Mouse (Mus musculus): ENCODE measurements around the gene Zfp598. TPM values are rescaled to one million over a fixed set of nuclear protein-coding genes. Genes with fewer than 3 reads are reported as not detected.

Gene Zfp598
- total and polyA plus RNA-seq, 3 experiments = 22.1 to 54.0 (median 31.8) TPM

DNA sequence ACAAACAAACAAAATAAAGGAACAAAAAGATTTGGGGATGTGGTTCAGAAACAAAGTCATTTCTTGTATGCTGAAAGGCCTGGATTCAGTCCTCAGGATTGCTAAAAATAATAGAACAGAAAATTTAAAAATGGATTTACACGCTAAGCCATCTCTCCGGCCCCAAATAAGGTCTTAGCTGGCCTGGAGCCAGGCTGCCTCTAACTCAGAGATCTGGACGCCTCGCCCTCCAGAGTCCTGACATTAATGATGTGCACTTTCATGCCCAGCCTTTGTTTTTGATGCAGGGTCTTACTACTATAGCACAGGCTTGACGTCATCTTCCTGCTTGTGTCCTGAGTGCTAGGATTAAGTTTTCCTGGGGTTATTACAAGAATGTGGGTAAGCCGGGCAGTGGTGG is 59.6 kb downstream of the Zfp598 start:
- Histone ChIP-seq H3K36me3 (replicated peaks in 1 of 2; ENCODE audit: control insufficient read depth in 1 of 2, insufficient read depth in 1 of 2, low read length in 1 of 2) (peaks cover 0 to 7% of the 10 kb centered on the region in 2 experiments), H3K4me3 (replicated peaks in 1 of 3; ENCODE audit: low read depth in 2 of 3, low read length in 2 of 3, poor library complexity in 1 of 3) (no peak overlapping the region), H3K9ac (ENCODE audit: insufficient read depth, low read depth) (no peak overlapping the region), H3K4me1 (ENCODE audit: control insufficient read depth in 1 of 2, insufficient read depth in 2 of 2) (peaks cover 0 to 24% of the 10 kb centered on the region in 2 experiments; a peak in 2 of 4 replicates), H3K9me3 (replicated peaks; ENCODE audit: low read length) (no peaks in the 10 kb centered on the region), H3K27me3 (replicated peaks) (no peaks in the 10 kb centered on the region), H3K4me2 (ENCODE audit: insufficient read depth, low read depth, poor library complexity, severe bottlenecking) (no peak overlapping the region), H3K27ac (ENCODE audit: insufficient read depth, low read depth) (no peak overlapping the region), H3K79me2 (replicated peaks; ENCODE audit: control insufficient read depth, extremely low read depth, insufficient read depth, poor library complexity, severe bottlenecking) (0 out of 2 replicates have a peak, but pooled peaks cover under 1% of the 10 kb centered on the region)
- dilution Hi-C loops (cut with MboI; ENCODE audit: extremely low pct_ligation_motif_present, extremely low pct_unique_long_range_greater_than_20kb, low sequenced_read_pairs) = no loop called here
- no peak for DNase-seq (ENCODE audit: extremely low read depth)
- no peak for TF ChIP-seq GABPA (IDR thresholded peaks at IDR 0.05; ENCODE audit: insufficient replicate concordance, low read depth, low read length)
- TF ChIP-seq ZMIZ1 (IDR thresholded peaks at IDR 0.05; ENCODE audit: low read depth, low read length) = no peak
- in situ Hi-C loops (cut with MboI; ENCODE audit: low pct_ligation_motif_present, low pct_unique_long_range_greater_than_20kb, low sequenced_read_pairs) = no loop called here

DNA sequence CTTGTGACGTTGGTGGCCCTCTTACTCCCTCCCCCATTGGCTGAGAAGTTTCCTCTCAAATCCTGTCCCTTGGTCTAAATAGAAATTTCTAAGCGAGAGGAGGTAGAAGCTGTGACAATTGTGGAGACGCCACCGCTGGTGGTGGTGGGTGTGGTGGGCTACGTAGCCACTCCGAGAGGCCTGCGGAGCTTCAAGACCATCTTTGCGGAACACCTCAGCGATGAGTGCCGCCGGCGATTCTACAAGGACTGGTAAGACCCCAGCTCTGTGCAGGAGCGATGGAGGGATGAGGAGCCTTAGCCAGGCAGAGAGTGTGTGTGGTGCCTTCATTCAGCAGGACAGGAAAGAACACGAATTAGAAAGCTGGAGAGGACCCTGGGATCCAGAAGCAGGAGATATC is 61.3 kb downstream of the Zfp598 start:
- in situ Hi-C loops (cut with MboI; ENCODE audit: low pct_ligation_motif_present, low pct_unique_long_range_greater_than_20kb, low sequenced_read_pairs) = no loop called here
- Histone ChIP-seq H3K79me2 (replicated peaks; ENCODE audit: control insufficient read depth, extremely low read depth, insufficient read depth, poor library complexity, severe bottlenecking) (no peaks in the 10 kb centered on the region), H3K9ac (ENCODE audit: insufficient read depth, low read depth) (no peak overlapping the region), H3K27ac (ENCODE audit: insufficient read depth, low read depth) (no peak overlapping the region), H3K27me3 (replicated peaks) (no peaks in the 10 kb centered on the region), H3K4me3 (replicated peaks in 1 of 3; ENCODE audit: low read depth in 2 of 3, low read length in 2 of 3, poor library complexity in 1 of 3) (no peak overlapping the region), H3K4me2 (ENCODE audit: insufficient read depth, low read depth, poor library complexity, severe bottlenecking) (no peak overlapping the region), H3K4me1 (ENCODE audit: control insufficient read depth in 1 of 2, insufficient read depth in 2 of 2) (peaks cover 4 to 28% of the 10 kb centered on the region in 2 experiments; a peak in 3 of 4 replicates), H3K36me3 (replicated peaks in 1 of 2; ENCODE audit: control insufficient read depth in 1 of 2, insufficient read depth in 1 of 2, low read length in 1 of 2) (peaks cover 0 to 7% of the 10 kb centered on the region in 2 experiments), H3K9me3 (replicated peaks; ENCODE audit: low read length) (no peaks in the 10 kb centered on the region)
- DNase-seq (ENCODE audit: extremely low read depth) = no peak
- TF ChIP-seq SIN3A (IDR thresholded peaks at IDR 0.05; ENCODE audit: low read length) = no peak
- TF ChIP-seq MXI1 (IDR thresholded peaks at IDR 0.05; ENCODE audit: low read depth, low read length) = no peak
- no peak for TF ChIP-seq UBTF (IDR thresholded peaks at IDR 0.05; ENCODE audit: low read depth, low read length)
- no peak for TF ChIP-seq CHD2 (IDR thresholded peaks at IDR 0.05; ENCODE audit: low read length)
- TF ChIP-seq ZKSCAN1 (IDR thresholded peaks at IDR 0.05; ENCODE audit: borderline replicate concordance, low read depth, low read length) = no peak
- TF ChIP-seq SMC3 (IDR thresholded peaks at IDR 0.05; ENCODE audit: low read depth, low read length) = no peak
- TF ChIP-seq RCOR1 (conservative IDR thresholded peaks at IDR 0.05; ENCODE audit: low read depth, low read length) = no peak
- no peak for TF ChIP-seq EP300 (IDR thresholded peaks at IDR 0.05; ENCODE audit: low read length)
- no peak for TF ChIP-seq KAT2A (IDR thresholded peaks at IDR 0.05; ENCODE audit: insufficient replicate concordance, low read length)
- TF ChIP-seq TBP (conservative IDR thresholded peaks at IDR 0.05; ENCODE audit: low read depth, low read length) = no peak
- no peak for TF ChIP-seq NRF1 (IDR thresholded peaks at IDR 0.05; ENCODE audit: low read depth, low read length)
- no peak for TF ChIP-seq MEF2A (IDR thresholded peaks at IDR 0.05; ENCODE audit: borderline replicate concordance, low read depth, low read length)
- no peak for TF ChIP-seq MAFK (IDR thresholded peaks at IDR 0.05; ENCODE audit: insufficient replicate concordance, low read length)
- TF ChIP-seq MAZ (IDR thresholded peaks at IDR 0.05; ENCODE audit: low read depth, low read length) = no peak
- TF ChIP-seq ZNF384 (IDR thresholded peaks at IDR 0.05; ENCODE audit: low read depth, low read length) = no peak
- no peak for TF ChIP-seq CTCF (conservative IDR thresholded peaks at IDR 0.05 in 1 of 2, IDR thresholded peaks at IDR 0.05 in 1 of 2; ENCODE audit: low read depth in 2 of 2, low read length in 2 of 2)
- no peak for TF ChIP-seq BHLHE40 (IDR thresholded peaks at IDR 0.05; ENCODE audit: low read depth, low read length)
- no peak for TF ChIP-seq ELF1 (IDR thresholded peaks at IDR 0.05; ENCODE audit: low read depth, low read length)
- no peak for TF ChIP-seq USF1 (IDR thresholded peaks at IDR 0.05; ENCODE audit: low read depth, low read length)
- dilution Hi-C loops (cut with MboI; ENCODE audit: extremely low pct_ligation_motif_present, extremely low pct_unique_long_range_greater_than_20kb, low sequenced_read_pairs) = no loop called here

Other genes starting within 250 kb of the Zfp598 start
Only the 20 nearest of the 33 such genes appear.
- gene Traf7, start 141.7 kb upstream of the Zfp598 start, total RNA-seq (2012; rRNA removed) = 122 and 127 TPM in 2 replicates
- gene Traf7, start 141.7 kb upstream of the Zfp598 start, total RNA-seq (2014; rRNA removed) = 109 and 114 TPM in 2 replicates
- gene Traf7, start 141.7 kb upstream of the Zfp598 start, polyA plus RNA-seq (2012; ENCODE audit: insufficient read length, low read depth) = 167 and 176 TPM in 2 replicates
- gene Rab26, start 135.5 kb upstream of the Zfp598 start, total RNA-seq (2012; rRNA removed) = 1.3 and 2.2 TPM in 2 replicates
- 0.36 TPM in 1 of 2 replicates, not detected in the other for gene Rab26, start 135.5 kb upstream of the Zfp598 start, total RNA-seq (2014; rRNA removed)
- gene Rab26, start 135.5 kb upstream of the Zfp598 start, polyA plus RNA-seq (2012; ENCODE audit: insufficient read length, low read depth) = 0.40 and 0.74 TPM in 2 replicates
- 11.1 and 13.4 TPM in 2 replicates for gene Pkd1, start 119.9 kb upstream of the Zfp598 start, total RNA-seq (2012; rRNA removed)
- 2.7 and 2.8 TPM in 2 replicates for gene Pkd1, start 119.9 kb upstream of the Zfp598 start, total RNA-seq (2014; rRNA removed)
- gene Pkd1, start 119.9 kb upstream of the Zfp598 start, polyA plus RNA-seq (2012; ENCODE audit: insufficient read length, low read depth) = 7.5 and 8.3 TPM in 2 replicates
- gene Tsc2, start 37.1 kb upstream of the Zfp598 start, total RNA-seq (2012; rRNA removed) = 35.2 and 35.4 TPM in 2 replicates
- 7.8 and 9.1 TPM in 2 replicates for gene Tsc2, start 37.1 kb upstream of the Zfp598 start, total RNA-seq (2014; rRNA removed)
- 54.4 and 69.8 TPM in 2 replicates for gene Tsc2, start 37.1 kb upstream of the Zfp598 start, polyA plus RNA-seq (2012; ENCODE audit: insufficient read length, low read depth)
- gene Nthl1, start 37.0 kb upstream of the Zfp598 start, total RNA-seq (2012; rRNA removed) = 21.9 and 24.0 TPM in 2 replicates
- gene Nthl1, start 37.0 kb upstream of the Zfp598 start, total RNA-seq (2014; rRNA removed) = 20.1 TPM in 2 replicates
- 20.4 and 25.7 TPM in 2 replicates for gene Nthl1, start 37.0 kb upstream of the Zfp598 start, polyA plus RNA-seq (2012; ENCODE audit: insufficient read length, low read depth)
- gene Slc9a3r2, start 19.4 kb upstream of the Zfp598 start, total RNA-seq (2012; rRNA removed) = 4.4 and 5.5 TPM in 2 replicates
- gene Slc9a3r2, start 19.4 kb upstream of the Zfp598 start, total RNA-seq (2014; rRNA removed) = 1.8 and 2.1 TPM in 2 replicates
- gene Slc9a3r2, start 19.4 kb upstream of the Zfp598 start, polyA plus RNA-seq (2012; ENCODE audit: insufficient read length, low read depth) = 4.8 and 5.1 TPM in 2 replicates
- gene Npw, start 11.2 kb upstream of the Zfp598 start, total RNA-seq (2012; rRNA removed) = not detected in 2 replicates
- not detected in 2 replicates for gene Npw, start 11.2 kb upstream of the Zfp598 start, total RNA-seq (2014; rRNA removed)
- gene Npw, start 11.2 kb upstream of the Zfp598 start, polyA plus RNA-seq (2012; ENCODE audit: insufficient read length, low read depth) = not detected in 2 replicates
- gene Syngr3, start 20.3 kb downstream of the Zfp598 start, total RNA-seq (2012; rRNA removed) = 2.2 and 3.9 TPM in 2 replicates
- 0.23 and 0.32 TPM in 2 replicates for gene Syngr3, start 20.3 kb downstream of the Zfp598 start, total RNA-seq (2014; rRNA removed)
- gene Syngr3, start 20.3 kb downstream of the Zfp598 start, polyA plus RNA-seq (2012; ENCODE audit: insufficient read length, low read depth) = 0.33 and 0.35 TPM in 2 replicates
- gene Gfer, start 26.5 kb downstream of the Zfp598 start, total RNA-seq (2012; rRNA removed) = 102 and 105 TPM in 2 replicates
- 67.6 and 69.1 TPM in 2 replicates for gene Gfer, start 26.5 kb downstream of the Zfp598 start, total RNA-seq (2014; rRNA removed)
- gene Gfer, start 26.5 kb downstream of the Zfp598 start, polyA plus RNA-seq (2012; ENCODE audit: insufficient read length, low read depth) = 94.8 and 100.0 TPM in 2 replicates
- 0.80 and 0.89 TPM in 2 replicates for gene Noxo1, start 26.5 kb downstream of the Zfp598 start, total RNA-seq (2012; rRNA removed)
- 0.47 and 0.54 TPM in 2 replicates for gene Noxo1, start 26.5 kb downstream of the Zfp598 start, total RNA-seq (2014; rRNA removed)
- gene Noxo1, start 26.5 kb downstream of the Zfp598 start, polyA plus RNA-seq (2012; ENCODE audit: insufficient read length, low read depth) = 0.95 and 2.5 TPM in 2 replicates
- 98.0 and 122 TPM in 2 replicates for gene Tbl3, start 38.0 kb downstream of the Zfp598 start, total RNA-seq (2012; rRNA removed)
- gene Tbl3, start 38.0 kb downstream of the Zfp598 start, total RNA-seq (2014; rRNA removed) = 99.7 and 105 TPM in 2 replicates
- gene Tbl3, start 38.0 kb downstream of the Zfp598 start, polyA plus RNA-seq (2012; ENCODE audit: insufficient read length, low read depth) = 101 and 104 TPM in 2 replicates
- gene Rnf151, start 48.4 kb downstream of the Zfp598 start, total RNA-seq (2012; rRNA removed) = 0.38 and 0.59 TPM in 2 replicates
- not detected in 2 replicates for gene Rnf151, start 48.4 kb downstream of the Zfp598 start, total RNA-seq (2014; rRNA removed)
- 0.20 and 0.34 TPM in 2 replicates for gene Rnf151, start 48.4 kb downstream of the Zfp598 start, polyA plus RNA-seq (2012; ENCODE audit: insufficient read length, low read depth)
- gene Rps2, start 48.4 kb downstream of the Zfp598 start, total RNA-seq (2012; rRNA removed) = 5,102 and 6,050 TPM in 2 replicates
- 5,117 and 5,410 TPM in 2 replicates for gene Rps2, start 48.4 kb downstream of the Zfp598 start, total RNA-seq (2014; rRNA removed)
- gene Rps2, start 48.4 kb downstream of the Zfp598 start, polyA plus RNA-seq (2012; ENCODE audit: insufficient read length, low read depth) = 1,976 and 2,057 TPM in 2 replicates
- 188 and 207 TPM in 2 replicates for gene Ndufb10, start 54.8 kb downstream of the Zfp598 start, total RNA-seq (2012; rRNA removed)
- 207 and 208 TPM in 2 replicates for gene Ndufb10, start 54.8 kb downstream of the Zfp598 start, total RNA-seq (2014; rRNA removed)
- 136 and 155 TPM in 2 replicates for gene Ndufb10, start 54.8 kb downstream of the Zfp598 start, polyA plus RNA-seq (2012; ENCODE audit: insufficient read length, low read depth)
- 0.17 TPM in 1 of 2 replicates, not detected in the other for gene Rpl3l, start 58.1 kb downstream of the Zfp598 start, total RNA-seq (2012; rRNA removed)
- gene Rpl3l, start 58.1 kb downstream of the Zfp598 start, total RNA-seq (2014; rRNA removed) = 0.24 TPM in 1 of 2 replicates, not detected in the other
- gene Rpl3l, start 58.1 kb downstream of the Zfp598 start, polyA plus RNA-seq (2012; ENCODE audit: insufficient read length, low read depth) = 0.79 and 0.91 TPM in 2 replicates
- 38.4 and 39.7 TPM in 2 replicates for gene Msrb1, start 67.0 kb downstream of the Zfp598 start, total RNA-seq (2012; rRNA removed)
- gene Msrb1, start 67.0 kb downstream of the Zfp598 start, total RNA-seq (2014; rRNA removed) = 21.3 and 26.9 TPM in 2 replicates
- gene Msrb1, start 67.0 kb downstream of the Zfp598 start, polyA plus RNA-seq (2012; ENCODE audit: insufficient read length, low read depth) = 60.5 and 70.0 TPM in 2 replicates
- gene Hs3st6, start 83.3 kb downstream of the Zfp598 start, total RNA-seq (2012; rRNA removed) = 0.30 TPM in 1 of 2 replicates, not detected in the other
- gene Hs3st6, start 83.3 kb downstream of the Zfp598 start, total RNA-seq (2014; rRNA removed) = not detected in 2 replicates
- gene Hs3st6, start 83.3 kb downstream of the Zfp598 start, polyA plus RNA-seq (2012; ENCODE audit: insufficient read length, low read depth) = not detected in 2 replicates
- 0.08 and 0.30 TPM in 2 replicates for gene Meiob, start 134.6 kb downstream of the Zfp598 start, total RNA-seq (2012; rRNA removed)
- 0.22 and 0.40 TPM in 2 replicates for gene Meiob, start 134.6 kb downstream of the Zfp598 start, total RNA-seq (2014; rRNA removed)
- gene Meiob, start 134.6 kb downstream of the Zfp598 start, polyA plus RNA-seq (2012; ENCODE audit: insufficient read length, low read depth) = 0.15 and 0.23 TPM in 2 replicates
- gene Hagh, start 170.5 kb downstream of the Zfp598 start, total RNA-seq (2012; rRNA removed) = 28.1 and 31.0 TPM in 2 replicates
- gene Hagh, start 170.5 kb downstream of the Zfp598 start, total RNA-seq (2014; rRNA removed) = 27.3 and 28.1 TPM in 2 replicates
- 18.1 and 18.9 TPM in 2 replicates for gene Hagh, start 170.5 kb downstream of the Zfp598 start, polyA plus RNA-seq (2012; ENCODE audit: insufficient read length, low read depth)
- 8.0 and 8.2 TPM in 2 replicates for gene Fahd1, start 180.7 kb downstream of the Zfp598 start, total RNA-seq (2012; rRNA removed)
- 6.3 and 7.3 TPM in 2 replicates for gene Fahd1, start 180.7 kb downstream of the Zfp598 start, total RNA-seq (2014; rRNA removed)
- 5.2 and 5.8 TPM in 2 replicates for gene Fahd1, start 180.7 kb downstream of the Zfp598 start, polyA plus RNA-seq (2012; ENCODE audit: insufficient read length, low read depth)

Data from CH12.LX (cell line).